In genomic region chr11:96344878-96345159, GRCm38 (mm10) we compare ENCODE assay signal across 15 mouse cellular contexts. TPM values are rescaled to one million over a fixed set of nuclear protein-coding genes. Genes with fewer than 3 reads are reported as not detected.
DNase-seq lines count a peak whose midpoint lies in the region; ATAC-seq and TF ChIP-seq lines count a peak whose summit lies in the region.
"Had no signal": no experiment of that assay in that cellular context is flagged by ENCODE, and none has a peak within 500 bp of the region (broad histone marks: within the 10 kb centered on the region; RNA-seq: fewer than 3 reads in every experiment).

No protein-coding gene starts in this region.

- ATAC-seq in kidney, postnatal 0 days (replicated peaks; ENCODE audit: low FRiP score, low read depth): no peak
- no peak for ATAC-seq in intestine, embryonic 15.5 days
- ATAC-seq in stomach, embryonic 14.5 days (ENCODE audit: insufficient number of reproducible peaks, insufficient read depth, low FRiP score, low read depth): no peak

- peak overlapping the region; percentile 55 for H3K9ac ChIP-seq in kidney, postnatal 0 days (ENCODE audit: low read depth, low read length)
- H3K9ac ChIP-seq in intestine, embryonic 15.5 days: peak overlapping the region; percentile 49
- H3K9ac ChIP-seq in stomach, embryonic 14.5 days (replicated peaks; ENCODE audit: low read depth, low read length): peak overlapping the region; percentile 31; the same call in 1 of the 2 replicates
- H3K9ac ChIP-seq: embryonic facial prominence, embryonic 13.5 days had no signal

- peaks cover 20% of the 10 kb centered on the region for H3K36me3 ChIP-seq in kidney, postnatal 0 days (ENCODE audit: insufficient read depth, low read length)
- H3K36me3 ChIP-seq in intestine, embryonic 15.5 days: 0 out of 2 replicates have a peak, but pooled peaks cover 3% of the 10 kb centered on the region
- peaks cover 8% of the 10 kb centered on the region; the same call in 1 of the 2 replicates for H3K36me3 ChIP-seq in stomach, embryonic 14.5 days (ENCODE audit: control insufficient read depth, insufficient read depth, low read length)
- H3K36me3 ChIP-seq: embryonic facial prominence, embryonic 13.5 days; limb, embryonic 13.5 days had no signal

- H3K4me2 ChIP-seq in kidney, postnatal 0 days (ENCODE audit: low read length): peak overlapping the region; percentile 82
- peak overlapping the region; percentile 85 for H3K4me2 ChIP-seq in intestine, embryonic 15.5 days (replicated peaks)
- peak overlapping the region; percentile 78 for H3K4me2 ChIP-seq in stomach, embryonic 14.5 days (replicated peaks; ENCODE audit: low read depth, low read length)

- peak overlapping the region; percentile 95 for H3K27ac ChIP-seq in kidney, postnatal 0 days
- H3K27ac ChIP-seq in intestine, embryonic 15.5 days: peak overlapping the region; percentile 88
- H3K27ac ChIP-seq in stomach, embryonic 14.5 days (ENCODE audit: low read length): peak overlapping the region; percentile 100
- H3K27ac ChIP-seq: embryonic facial prominence, embryonic 13.5 days; limb, embryonic 13.5 days had no signal

- H3K9me3 ChIP-seq in kidney, postnatal 0 days (replicated peaks; ENCODE audit: low read length): no peaks in the 10 kb centered on the region
- no peaks in the 10 kb centered on the region for H3K9me3 ChIP-seq in intestine, embryonic 15.5 days
- no peaks in the 10 kb centered on the region for H3K9me3 ChIP-seq in stomach, embryonic 14.5 days (ENCODE audit: control insufficient read depth, low read depth, low read length)
- H3K9me3 ChIP-seq: embryonic facial prominence, embryonic 13.5 days; limb, embryonic 13.5 days had no signal

- no peak for TF ChIP-seq CTCF in kidney, postnatal 0 days (IDR thresholded peaks at IDR 0.05; ENCODE audit: low read depth)

- WGBS in kidney, postnatal 0 days: 24% methylated on average over 6 of the region's 6 CpGs
- WGBS in intestine, embryonic 15.5 days: 23% methylated on average over 6 of the region's 6 CpGs
- WGBS in stomach, embryonic 14.5 days: 17% methylated on average over 6 of the region's 6 CpGs

- DNase-seq in adrenal gland, adult 2 months: peak; percentile 71
- no peak for DNase-seq in adrenal gland, postnatal 25 days
- DNase-seq in kidney, postnatal 0 days (ENCODE audit: low spot score): peak; percentile 40
- DNase-seq in kidney, adult 11 months: no peak
- no peak for DNase-seq in thymus, postnatal 10 days (ENCODE audit: low spot score in 2 of 2)
- DNase-seq in gastrocnemius, postnatal 10 days: no peak
- DNase-seq: cerebellum, adult 18-20 months; right cerebral cortex, adult 18-20 months; thymus, adult 2 months had no signal

- H3K27me3 ChIP-seq in kidney, postnatal 0 days (ENCODE audit: insufficient read depth, low read length): no peaks in the 10 kb centered on the region
- peaks cover 15% of the 10 kb centered on the region for H3K27me3 ChIP-seq in intestine, embryonic 15.5 days (replicated peaks)
- H3K27me3 ChIP-seq in stomach, embryonic 14.5 days (ENCODE audit: control insufficient read depth, insufficient read depth, low read length): 0 out of 2 replicates have a peak, but pooled peaks cover 3% of the 10 kb centered on the region

- peak overlapping the region; percentile 25; the same call in 1 of the 2 replicates for H3K4me3 ChIP-seq in kidney, postnatal 0 days (replicated peaks; ENCODE audit: low read depth, low read length)
- H3K4me3 ChIP-seq in intestine, embryonic 15.5 days (replicated peaks): peak overlapping the region; percentile 32; the same call in 1 of the 2 replicates
- peak overlapping the region; percentile 20 for H3K4me3 ChIP-seq in stomach, embryonic 14.5 days (ENCODE audit: low read depth, low read length)
- H3K4me3 ChIP-seq: megakaryocyte, embryonic 14.5 days had no signal

- peaks cover 61% of the 10 kb centered on the region for H3K4me1 ChIP-seq in kidney, postnatal 0 days (replicated peaks; ENCODE audit: insufficient read depth, low read length)
- H3K4me1 ChIP-seq in intestine, embryonic 15.5 days (replicated peaks): peaks cover 63% of the 10 kb centered on the region
- peaks cover 48% of the 10 kb centered on the region for H3K4me1 ChIP-seq in stomach, embryonic 14.5 days (ENCODE audit: control insufficient read depth, insufficient read depth, low read length)
- H3K4me1 ChIP-seq: megakaryocyte, embryonic 14.5 days had no signal

RNA-seq across cellular contexts. Expression of gene Hoxb2, which starts 5.5 kb away (rescaled TPM):
- total RNA-seq in adrenal gland, adult 2 months (2021): 10 to 100 TPM; 18.7 to 22.6 TPM
- 69.6 and 86.1 TPM in 2 replicates for polyA plus RNA-seq in adrenal gland, adult 2 months (2012; rRNA removed)
- total RNA-seq in adrenal gland, postnatal 25 days (2021): 24.0 and 25.6 TPM in 2 replicates
- 38.0 and 42.3 TPM in 2 replicates for polyA plus RNA-seq in kidney, postnatal 0 days (2015; fragmentation: Nextera tagmentation; extraction: Ambion mirVana)
- polyA plus RNA-seq in intestine, embryonic 15.5 days (2015; fragmentation: Nextera tagmentation; extraction: Ambion mirVana): 17.7 and 19.8 TPM in 2 replicates
- polyA plus RNA-seq in stomach, embryonic 14.5 days (2014; fragmentation: Nextera tagmentation; extraction: Ambion mirVana): 23.1 and 25.9 TPM in 2 replicates
- 1 to 10 TPM in 1 of 2 experiments, under 1 TPM in 1; 0.66 to 1.3 TPM for total RNA-seq in gastrocnemius, postnatal 10 days (2021)
- total RNA-seq: layer of hippocampus, adult 18-20 months had no signal

RNA-seq across cellular contexts. Expression of gene Hoxb1, which starts 20.7 kb away (rescaled TPM):
- not detected for total RNA-seq in adrenal gland, adult 2 months (2021)
- not detected in 2 replicates for polyA plus RNA-seq in adrenal gland, adult 2 months (2012; rRNA removed)
- total RNA-seq in adrenal gland, postnatal 25 days (2021): not detected in 2 replicates
- polyA plus RNA-seq in kidney, postnatal 0 days (2015; fragmentation: Nextera tagmentation; extraction: Ambion mirVana): 0.13 and 0.37 TPM in 2 replicates
- polyA plus RNA-seq in intestine, embryonic 15.5 days (2015; fragmentation: Nextera tagmentation; extraction: Ambion mirVana): 0.30 TPM in 1 of 2 replicates, not detected in the other
- polyA plus RNA-seq in stomach, embryonic 14.5 days (2014; fragmentation: Nextera tagmentation; extraction: Ambion mirVana): 0.22 and 0.32 TPM in 2 replicates
- total RNA-seq in gastrocnemius, postnatal 10 days (2021): not detected
- total RNA-seq: layer of hippocampus, adult 18-20 months had no signal
- polyA plus RNA-seq: embryonic facial prominence, embryonic 13.5 days; thymus, adult 2 months had no signal

RNA-seq across cellular contexts. Expression of gene Hoxb3, which starts 21.7 kb away (rescaled TPM):
- 10 to 100 TPM; 20.1 to 21.9 TPM for total RNA-seq in adrenal gland, adult 2 months (2021)
- 89.4 and 94.9 TPM in 2 replicates for polyA plus RNA-seq in adrenal gland, adult 2 months (2012; rRNA removed)
- 33.0 and 40.1 TPM in 2 replicates for total RNA-seq in adrenal gland, postnatal 25 days (2021)
- 3.9 and 4.2 TPM in 2 replicates for polyA plus RNA-seq in kidney, postnatal 0 days (2015; fragmentation: Nextera tagmentation; extraction: Ambion mirVana)
- 1.8 and 2.7 TPM in 2 replicates for polyA plus RNA-seq in intestine, embryonic 15.5 days (2015; fragmentation: Nextera tagmentation; extraction: Ambion mirVana)
- polyA plus RNA-seq in stomach, embryonic 14.5 days (2014; fragmentation: Nextera tagmentation; extraction: Ambion mirVana): 3.6 and 4.7 TPM in 2 replicates
- total RNA-seq in gastrocnemius, postnatal 10 days (2021): 1 to 10 TPM in 1 of 2 experiments, under 1 TPM in 1; 0.89 to 1.6 TPM
- total RNA-seq: layer of hippocampus, adult 18-20 months had no signal
- polyA plus RNA-seq: embryonic facial prominence, embryonic 13.5 days had no signal

RNA-seq across cellular contexts. Expression of gene Hoxb4, which starts 26.8 kb away (rescaled TPM):
- total RNA-seq in adrenal gland, adult 2 months (2021): 10 to 100 TPM; 16.7 to 21.8 TPM
- polyA plus RNA-seq in adrenal gland, adult 2 months (2012; rRNA removed): 27.9 and 30.0 TPM in 2 replicates
- total RNA-seq in adrenal gland, postnatal 25 days (2021): 27.6 and 31.5 TPM in 2 replicates
- 3.6 and 3.8 TPM in 2 replicates for polyA plus RNA-seq in kidney, postnatal 0 days (2015; fragmentation: Nextera tagmentation; extraction: Ambion mirVana)
- 2.8 and 3.2 TPM in 2 replicates for polyA plus RNA-seq in intestine, embryonic 15.5 days (2015; fragmentation: Nextera tagmentation; extraction: Ambion mirVana)
- 3.5 and 3.7 TPM in 2 replicates for polyA plus RNA-seq in stomach, embryonic 14.5 days (2014; fragmentation: Nextera tagmentation; extraction: Ambion mirVana)
- total RNA-seq in gastrocnemius, postnatal 10 days (2021): 1 to 10 TPM in 1 of 2 experiments, under 1 TPM in 1; 0.45 to 1.1 TPM
- total RNA-seq: layer of hippocampus, adult 18-20 months had no signal

RNA-seq across cellular contexts. Expression of gene Hoxb5, which starts 41.7 kb away (rescaled TPM):
- total RNA-seq in adrenal gland, adult 2 months (2021): 10 to 100 TPM; 15.2 to 31.6 TPM
- polyA plus RNA-seq in adrenal gland, adult 2 months (2012; rRNA removed): 43.4 and 45.6 TPM in 2 replicates
- 36.5 and 36.8 TPM in 2 replicates for total RNA-seq in adrenal gland, postnatal 25 days (2021)
- 10.2 and 12.9 TPM in 2 replicates for polyA plus RNA-seq in kidney, postnatal 0 days (2015; fragmentation: Nextera tagmentation; extraction: Ambion mirVana)
- 27.2 and 31.3 TPM in 2 replicates for polyA plus RNA-seq in intestine, embryonic 15.5 days (2015; fragmentation: Nextera tagmentation; extraction: Ambion mirVana)
- polyA plus RNA-seq in stomach, embryonic 14.5 days (2014; fragmentation: Nextera tagmentation; extraction: Ambion mirVana): 21.2 and 23.3 TPM in 2 replicates
- 1 to 10 TPM in 1 of 2 experiments, under 1 TPM in 1; 0.89 to 1.3 TPM for total RNA-seq in gastrocnemius, postnatal 10 days (2021)
- total RNA-seq: layer of hippocampus, adult 18-20 months had no signal

Comparison
In these comparisons a context has a peak if more than half of its experiments do, and no peak if none do; other contexts are left out.
1. DNase-seq: peak in adrenal gland, adult 2 months (single experiment) and kidney, postnatal 0 days (single experiment); none in adrenal gland, postnatal 25 days (single experiment), kidney, adult 11 months (single experiment), thymus, postnatal 10 days (0 of 2) and gastrocnemius, postnatal 10 days (single experiment).
2. RNA of gene Hoxb3, which starts 21.7 kb away (polyA plus RNA-seq): 89.4 to 94.9 TPM in adrenal gland, adult 2 months; 3.9 to 4.2 TPM in kidney, postnatal 0 days, 3.6 to 4.7 TPM in stomach, embryonic 14.5 days and 1.8 to 2.7 TPM in intestine, embryonic 15.5 days; every median in the first group is over 10 times any median in the second.
3. Peak in every context shown above with its lines, with median percentiles within 50 percentile points of each other: H3K27ac ChIP-seq, H3K4me2 ChIP-seq, H3K4me3 ChIP-seq and H3K9ac ChIP-seq.